Mouse (Mus musculus): ENCODE results near the gene Calu.

The Calu gene

GRCm38 (mm10) chr6:29420596-29420995, 72.7 kb downstream of the Calu start:
- no peak for DNase-seq (ENCODE audit: low read depth, low spot score)

DNA sequence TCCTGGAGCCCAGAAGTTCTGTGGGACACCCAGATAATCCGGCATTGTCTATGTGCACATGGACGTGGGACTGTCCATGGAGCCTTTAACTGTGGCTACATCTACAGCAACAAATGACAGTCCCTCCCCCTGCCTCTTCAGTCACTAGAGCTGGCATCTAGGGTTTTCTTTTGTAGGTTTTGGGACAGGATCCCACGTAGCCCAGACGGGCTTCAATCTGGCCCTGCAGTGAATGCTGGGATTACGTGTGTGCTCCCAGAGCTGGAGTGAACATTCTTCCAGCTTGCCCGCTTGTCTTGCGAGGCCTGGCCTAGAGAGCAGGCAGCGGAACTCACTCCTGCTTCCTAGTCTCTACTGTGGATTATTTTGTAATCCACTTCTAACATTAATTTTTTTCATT, 77.2 kb downstream of the Calu start:
- DNase-seq (ENCODE audit: low read depth, low spot score) = no peak

- DNase-seq (ENCODE audit: low read depth, low spot score) = no peak
Measured at GRCm38 (mm10) chr6:29426331-29426730, 78.5 kb downstream of the Calu start.

All from CD4-positive, CD25-positive, alpha-beta regulatory T cell, adult 2 months (primary cell).